Mouse (Mus musculus): ENCODE data around the gene Gm42742. TPM values are rescaled to one million over a fixed set of nuclear protein-coding genes. Genes with fewer than 3 reads are reported as not detected.

Gene Gm42742
- total RNA-seq (2023) = 10 to 100 TPM in 1 of 2 experiments, under 1 TPM in 1; 0.20 to 34.3 TPM

DNA sequence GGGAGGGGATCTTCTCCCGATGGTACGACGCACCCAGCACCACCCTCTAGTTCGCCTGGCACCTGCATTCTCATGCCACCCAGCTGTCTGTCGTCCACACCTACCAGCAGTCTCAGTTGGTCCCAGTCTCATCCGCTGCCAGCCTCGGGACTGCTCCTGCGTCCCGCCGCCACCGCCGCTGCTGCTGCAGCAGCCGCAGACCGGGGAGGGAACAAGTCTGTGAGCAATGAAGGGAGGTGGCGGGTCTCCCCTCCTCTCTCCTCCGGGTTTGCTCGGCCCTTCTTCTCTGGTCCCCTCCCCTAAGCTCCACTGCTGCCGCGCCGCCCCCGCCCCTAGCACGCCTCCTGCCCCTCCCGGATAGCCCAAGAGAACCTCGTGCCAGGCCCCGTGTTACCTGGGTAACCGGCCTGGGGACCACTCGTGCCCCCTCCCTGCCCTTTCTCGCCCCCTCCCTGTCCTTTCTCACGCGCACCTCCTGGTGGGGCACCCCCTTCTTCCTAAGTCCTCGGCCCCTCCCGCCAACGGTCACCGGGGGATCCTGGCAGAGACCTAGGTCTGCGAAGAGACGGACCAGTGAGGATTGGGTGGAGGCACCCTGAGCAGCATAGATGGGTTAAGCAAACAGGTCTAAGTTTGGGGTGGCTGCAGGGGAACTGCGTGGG is at the start of gene Gm42742, which contains the start of gene Prrt2:
Gene Gm42742 (minus strand): TSS at position 197 of the 662 bp plus-strand sequence.
Gene Prrt2 (minus strand): TSS at position 311 of the 662 bp plus-strand sequence.

GRCm38 (mm10) chr7:127041851-127042672 is 21.2 kb upstream of the Gm42742 start, which contains the start of gene Kif22:
Gene Kif22 (minus strand): TSS chr7:127042471.

DNA sequence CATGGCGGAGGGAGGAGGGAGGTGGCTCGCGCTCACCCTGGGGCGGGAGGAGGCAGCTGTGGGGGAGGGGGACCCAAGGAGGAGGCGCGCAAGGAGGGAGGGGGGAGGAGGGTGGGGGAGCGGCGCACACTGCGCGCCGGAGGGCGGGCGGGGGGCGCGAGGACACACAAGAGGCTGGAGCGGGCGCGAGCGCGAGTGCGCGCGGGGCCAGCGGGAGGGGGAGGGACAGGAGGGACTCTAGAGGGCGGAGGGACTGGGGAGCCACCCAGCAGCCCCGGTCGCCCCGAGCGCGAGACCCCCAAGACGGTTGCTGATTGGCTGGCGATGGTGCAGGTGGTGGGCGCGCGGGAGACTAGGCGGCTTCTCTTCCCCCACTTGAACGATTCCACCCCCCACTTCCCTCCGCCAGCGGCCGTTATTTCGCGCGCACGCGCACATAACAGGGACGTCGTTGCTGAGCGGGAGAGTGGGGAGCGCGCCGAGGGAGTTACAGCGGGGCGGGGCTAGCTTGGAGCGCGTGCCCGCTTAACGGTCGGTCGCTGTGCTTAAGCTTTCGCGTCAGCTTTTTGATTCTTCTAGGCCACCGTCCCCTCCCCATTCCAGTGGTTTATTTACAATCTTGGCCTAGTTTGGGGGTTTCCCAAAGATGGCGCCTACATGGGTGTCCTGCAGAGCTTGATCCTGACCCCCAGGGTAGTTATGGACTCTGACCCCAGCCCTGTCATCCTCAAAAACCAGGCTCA is 6.3 kb upstream of the Gm42742 start, which contains the start of gene Maz:
Gene Maz (minus strand): TSS at position 54 of the 743 bp plus-strand sequence.

DNA sequence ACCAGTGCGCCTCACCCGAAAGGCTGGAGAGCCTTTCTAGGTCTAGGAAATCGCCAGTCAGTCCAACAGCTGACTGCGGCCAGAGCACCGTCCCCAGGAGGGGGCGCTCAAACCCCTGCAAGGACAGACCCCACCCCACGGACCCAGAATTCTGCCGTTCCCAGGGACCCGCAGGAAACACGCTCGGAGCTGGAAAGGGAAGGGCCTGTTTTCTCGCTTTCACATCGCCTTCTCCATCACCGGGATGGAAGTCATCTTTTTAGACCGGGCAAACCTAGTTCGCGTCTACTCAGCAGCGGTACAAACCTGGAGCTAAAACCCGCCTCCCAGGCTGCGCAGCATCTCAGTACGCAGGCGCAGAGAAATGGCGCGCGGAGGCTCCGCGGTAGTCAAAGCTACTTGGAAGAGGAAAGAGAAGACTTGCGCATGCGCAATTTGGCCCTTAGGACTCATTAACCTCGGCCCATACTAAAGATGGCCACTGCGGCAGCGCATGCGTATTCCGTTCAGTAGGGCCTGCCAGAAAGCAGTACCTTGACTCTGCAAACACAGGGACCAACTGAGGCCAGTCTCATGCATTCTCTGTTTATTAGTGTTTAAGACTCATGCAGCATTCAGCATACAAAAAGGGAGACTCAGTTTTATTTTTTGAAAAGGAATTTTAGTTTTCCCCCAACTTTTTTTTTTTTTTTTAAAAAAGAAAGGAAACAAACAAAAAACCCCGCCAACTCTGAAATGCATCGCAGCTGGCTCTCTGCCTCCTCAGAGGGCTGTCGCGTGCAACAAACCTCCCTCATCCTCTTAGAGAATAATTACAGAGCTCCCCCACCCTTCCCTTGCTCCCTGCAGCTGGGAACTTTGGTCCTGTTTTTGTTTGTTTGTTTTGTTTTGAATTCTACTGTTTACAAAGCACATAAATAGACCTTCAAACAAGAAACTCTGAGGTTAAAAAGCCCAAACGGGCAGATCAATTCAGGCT is 3.6 kb downstream of the Gm42742 start, which contains the start of gene Pagr1a:
Gene Pagr1a (minus strand): TSS at position 382 of the 979 bp plus-strand sequence.

DNA sequence TGATC is 4.6 kb downstream of the Gm42742 start, which contains the start of gene Pagr1b:
Gene Pagr1b (minus strand): TSS at position 4 of the 5 bp plus-strand sequence.

DNA sequence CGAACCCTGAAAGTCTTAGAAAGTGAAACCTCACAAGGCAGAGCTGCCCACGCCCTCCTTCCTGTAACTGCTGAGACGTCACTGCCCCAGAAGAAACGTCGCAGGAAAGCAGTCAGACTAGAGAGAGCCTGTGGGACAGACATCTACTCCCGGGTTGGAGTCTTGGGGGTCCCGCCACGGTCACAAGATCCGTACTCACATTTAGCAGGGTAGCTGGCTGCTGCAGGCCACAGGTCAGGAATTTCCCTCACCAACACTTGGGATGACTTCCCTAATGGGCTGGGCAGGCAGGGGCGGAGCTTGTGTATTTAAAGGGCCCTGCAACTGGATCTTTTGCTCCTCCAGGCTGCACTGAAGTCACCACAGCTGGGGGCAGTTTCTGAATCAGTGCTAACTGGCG is 6.6 kb downstream of the Gm42742 start, which contains the start of gene Mvp:
Gene Mvp (minus strand): TSS at position 302 of the 400 bp plus-strand sequence.

GRCm38 (mm10) chr7:126975950-126976866 is 44.7 kb downstream of the Gm42742 start, which contains the start of gene Cdiptos:
Gene Cdiptos (minus strand): TSS chr7:126976098.

DNA sequence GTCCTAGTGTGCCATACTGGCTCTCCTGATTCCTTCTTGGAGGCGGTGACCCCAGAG is 45.2 kb downstream of the Gm42742 start, which contains the start of gene Cdipt:
Gene Cdipt (plus strand): TSS at position 22 of the 57 bp plus-strand sequence.

Other genes with a start within 250 kb of the Gm42742 start
- gene Ypel3, start 244.1 kb downstream of the Gm42742 start, total RNA-seq (2023) = 100 to 1,000 TPM; 259 to 299 TPM
- gene Tbx6, start 239.6 kb downstream of the Gm42742 start, total RNA-seq (2023) = 1 to 10 TPM; 6.4 to 6.9 TPM
- 100 to 1,000 TPM; 230 to 231 TPM for gene Ppp4c, start 228.6 kb downstream of the Gm42742 start, total RNA-seq (2023)
- gene Fam57b, start 223.4 kb downstream of the Gm42742 start, total RNA-seq (2023) = not detected
- not detected for gene 4930451I11Rik, start 189.5 kb downstream of the Gm42742 start, total RNA-seq (2023)
- not detected for gene Doc2a, start 173.7 kb downstream of the Gm42742 start, total RNA-seq (2023)
- 10 to 100 TPM; 35.2 to 41.1 TPM for gene Hirip3, start 159.1 kb downstream of the Gm42742 start, total RNA-seq (2023)
- gene Ino80e, start 158.7 kb downstream of the Gm42742 start, total RNA-seq (2023) = 10 to 100 TPM; 47.1 to 51.6 TPM
- 10 to 100 TPM; 60.5 to 65.1 TPM for gene Taok2, start 136.4 kb downstream of the Gm42742 start, total RNA-seq (2023)
- 10 to 100 TPM; 43.6 to 45.3 TPM for gene Tmem219, start 98.2 kb downstream of the Gm42742 start, total RNA-seq (2023)
- gene Kctd13, start 92.2 kb downstream of the Gm42742 start, total RNA-seq (2023) = 10 to 100 TPM; 19.0 to 20.9 TPM
- not detected for gene Asphd1, start 71.5 kb downstream of the Gm42742 start, total RNA-seq (2023)
- 1 to 10 TPM; 1.7 to 1.9 TPM for gene Sez6l2, start 70.5 kb downstream of the Gm42742 start, total RNA-seq (2023)
- gene Cdipt, start 45.2 kb downstream of the Gm42742 start, total RNA-seq (2023) = 10 to 100 TPM; 58.6 to 74.2 TPM
- 1 to 10 TPM; 1.5 to 1.7 TPM for gene Cdiptos, start 45.0 kb downstream of the Gm42742 start, total RNA-seq (2023)
- 10 to 100 TPM; 40.7 to 54.2 TPM for gene Mvp, start 6.5 kb downstream of the Gm42742 start, total RNA-seq (2023)
- gene Pagr1b, start 4.6 kb downstream of the Gm42742 start, total RNA-seq (2023) = 1 to 10 TPM; 2.1 to 7.5 TPM
- gene Pagr1a, start 3.7 kb downstream of the Gm42742 start, total RNA-seq (2023) = 10 to 100 TPM in 1 of 2 experiments, 1 to 10 TPM in 1; 8.7 to 32.2 TPM
- under 1 TPM in 1 of 2 experiments, not detected in 1; 0.20 TPM for gene Prrt2, start 114 bp upstream of the Gm42742 start, total RNA-seq (2023)
- 100 to 1,000 TPM; 181 to 187 TPM for gene Maz, start 5.9 kb upstream of the Gm42742 start, total RNA-seq (2023)
- 10 to 100 TPM; 60.6 to 63.2 TPM for gene Kif22, start 21.4 kb upstream of the Gm42742 start, total RNA-seq (2023)
- gene Zg16, start 66.2 kb upstream of the Gm42742 start, total RNA-seq (2023) = 1 to 10 TPM in 1 of 2 experiments, under 1 TPM in 1; 0.60 to 1.6 TPM
- gene AI467606, start 70.3 kb upstream of the Gm42742 start, total RNA-seq (2023) = 100 to 1,000 TPM; 131 to 144 TPM
- 1 to 10 TPM; 4.2 to 6.3 TPM for gene Qprt, start 101.1 kb upstream of the Gm42742 start, total RNA-seq (2023)
- gene Spn, start 116.7 kb upstream of the Gm42742 start, total RNA-seq (2023) = 100 to 1,000 TPM; 126 to 127 TPM
- gene Cd2bp2, start 175.0 kb upstream of the Gm42742 start, total RNA-seq (2023) = 10 to 100 TPM; 47.7 to 62.5 TPM
- gene Tbc1d10b, start 187.4 kb upstream of the Gm42742 start, total RNA-seq (2023) = 100 to 1,000 TPM; 123 to 138 TPM
- gene Mylpf, start 187.8 kb upstream of the Gm42742 start, total RNA-seq (2023) = 1 to 10 TPM; 7.7 to 8.4 TPM
- 1 to 10 TPM; 4.2 to 4.5 TPM for gene Zfp553, start 212.0 kb upstream of the Gm42742 start, total RNA-seq (2023)
- 100 to 1,000 TPM; 106 to 111 TPM for gene Sept1, start 212.0 kb upstream of the Gm42742 start, total RNA-seq (2023)
- 1 to 10 TPM; 5.1 to 5.8 TPM for gene Zfp771, start 223.2 kb upstream of the Gm42742 start, total RNA-seq (2023)
- 10 to 100 TPM; 28.7 to 31.2 TPM for gene Dctpp1, start 239.6 kb upstream of the Gm42742 start, total RNA-seq (2023)